Mouse (Mus musculus) heart, embryonic 11.5 days (tissue): Measurements from ENCODE around the gene Fam124b. TPM values are rescaled to one million over a fixed set of nuclear protein-coding genes. Genes with fewer than 3 reads are reported as not detected.

Experiments
- ATAC-seq: fragments of 200-750 bp; cut with Nextera tagmentation; replicated peaks from 2 replicates; pipeline ENCODE4 v1.8.0; 2017; ENCODE audit warnings: moderate library complexity; ENCODE audit not compliant: insufficient number of reproducible peaks, low FRiP score, low TSS enrichment
- H3K27ac ChIP-seq: fragments of 300-500 bp; sonication (generic); 2 replicates; pipeline ENCODE4 v1.5.1; 2014; ENCODE audit warnings: mild to moderate bottlenecking, low read depth, low read length
- H3K27me3 ChIP-seq: fragments of 300-500 bp; sonication (generic); 2 replicates; pipeline ENCODE4 v1.6.1; 2014; ENCODE audit warnings: mild to moderate bottlenecking, low read length, mixed read lengths; ENCODE audit not compliant: control insufficient read depth, insufficient read depth
- H3K36me3 ChIP-seq: fragments of 300-500 bp; sonication (generic); 2 replicates; pipeline ENCODE4 v1.6.1; 2014; ENCODE audit warnings: mild to moderate bottlenecking, low read length, moderate library complexity, mixed read lengths; ENCODE audit not compliant: control insufficient read depth, insufficient read depth
- H3K4me1 ChIP-seq: fragments of 300-500 bp; sonication (generic); 2 replicates; pipeline ENCODE4 v1.6.1; 2014; ENCODE audit warnings: low read length; ENCODE audit not compliant: control insufficient read depth, insufficient read depth
- H3K4me2 ChIP-seq: fragments of 300-500 bp; sonication (generic); 2 replicates; pipeline ENCODE4 v1.6.1; 2014; ENCODE audit warnings: mild to moderate bottlenecking, moderate library complexity
- H3K4me3 ChIP-seq: fragments of 300-500 bp; sonication (generic); 2 replicates; pipeline ENCODE4 v1.5.1; 2014; ENCODE audit warnings: low read depth, low read length
- H3K9ac ChIP-seq: fragments of 300-500 bp; sonication (generic); 2 replicates; pipeline ENCODE4 v1.6.1; 2014; ENCODE audit warnings: mild to moderate bottlenecking, low read depth, low read length, moderate library complexity
- H3K9me3 ChIP-seq: fragments of 300-500 bp; sonication (generic); replicated peaks from 2 replicates; pipeline ENCODE4 v1.6.1; 2016; ENCODE audit warnings: low read length; ENCODE audit not compliant: control insufficient read depth
- WGBS: fragments of 180-500 bp; shearing (Covaris S2); extraction: QIAGEN DNeasy Blood & Tissue Kit; methylation state at CpG from one replicate; pipeline ENCODE4 v1.1.7; 2014; ENCODE audit not compliant: insufficient replicate concordance; 5-methylcytosine and 5-hydroxymethylcytosine counted together
- polyA plus RNA-seq: library from polyadenylated mRNA; unstranded; fragments of >200 nt; fragmentation: Nextera tagmentation; extraction: Ambion mirVana; gene quantifications from 2 replicates; pipeline ENCODE4 v1.2.1, GENCODE M21; 2014

The Fam124b gene
- polyA plus RNA-seq = 0.26 and 0.27 TPM in 2 replicates

GRCm38 (mm10) chr1:80218268-80218667, at the start of gene Fam124b:
Fam124b (minus strand) TSS chr1:80218473.
- H3K36me3 ChIP-seq = no peaks in the 10 kb centered on the region
- H3K4me3 ChIP-seq = no peak within 1 kb of the TSS
- WGBS = 56% methylated on average over 6 of the region's 6 CpGs
- no peak within 1 kb of the TSS for H3K9ac ChIP-seq
- no peak within 1 kb of the TSS for H3K4me2 ChIP-seq
- ATAC-seq = peak; percentile 68; the same call in 1 of the 2 replicates
- no peaks in the 10 kb centered on the region for H3K9me3 ChIP-seq
- H3K4me1 ChIP-seq = no peaks in the 10 kb centered on the region
- H3K27ac ChIP-seq = 0 out of 2 replicates have a peak within 1 kb of the TSS, but pooled peaks have one; percentile 5
- no peaks in the 10 kb centered on the region for H3K27me3 ChIP-seq

DNA sequence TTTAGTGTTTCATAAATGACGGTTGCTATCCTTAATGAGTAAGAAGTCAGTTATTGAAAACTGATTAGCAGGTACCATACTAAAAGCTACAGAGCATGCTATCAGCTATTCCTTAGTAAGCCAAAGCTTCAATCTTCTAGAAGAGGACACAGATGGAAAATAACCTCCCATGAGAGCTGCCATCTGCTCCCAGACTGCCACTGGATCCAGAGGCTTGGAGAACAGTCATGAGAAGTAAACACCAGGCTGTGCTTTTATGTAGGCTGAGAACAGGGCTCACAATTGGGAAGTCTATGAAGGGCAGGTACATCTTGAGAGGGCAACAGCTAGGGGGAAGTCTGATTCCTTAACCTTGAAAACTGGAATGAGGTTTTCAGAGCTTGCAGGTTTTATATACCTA, 42.2 kb upstream of the Fam124b start:
- Histone ChIP-seq H3K36me3 (no peaks in the 10 kb centered on the region), H3K27ac (no peak overlapping the region), H3K4me1 (no peaks in the 10 kb centered on the region), H3K9ac (no peak overlapping the region), H3K4me2 (no peak overlapping the region), H3K27me3 (no peaks in the 10 kb centered on the region), H3K9me3 (no peaks in the 10 kb centered on the region), H3K4me3 (no peak overlapping the region)
- 86% methylated on average over 1 of the region's 1 CpGs for WGBS
- ATAC-seq = no peak

DNA sequence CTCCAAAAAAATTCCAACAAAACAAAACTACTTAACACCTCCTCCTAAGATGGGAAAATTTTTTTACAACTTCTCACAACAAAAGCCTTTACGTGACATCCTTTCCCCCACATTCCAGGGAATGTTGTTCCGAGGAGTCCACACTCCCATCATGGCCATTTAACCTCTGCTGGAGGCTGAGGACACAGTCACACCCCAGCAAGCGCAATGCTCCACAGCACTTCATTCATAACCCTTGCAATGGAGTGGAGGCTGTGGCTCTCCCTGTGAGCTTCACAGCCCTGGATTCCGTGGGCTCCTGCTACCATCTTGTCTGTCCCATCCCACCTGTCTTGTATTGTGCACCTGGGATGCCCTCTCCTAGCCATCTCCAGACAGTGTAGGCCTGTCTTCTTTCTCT, 40.4 kb upstream of the Fam124b start:
- H3K4me2 ChIP-seq = no peak overlapping the region
- H3K9ac ChIP-seq = no peak overlapping the region
- no peaks in the 10 kb centered on the region for H3K27me3 ChIP-seq
- no peak for ATAC-seq
- H3K4me3 ChIP-seq = no peak overlapping the region
- H3K4me1 ChIP-seq = no peaks in the 10 kb centered on the region
- no peak overlapping the region for H3K27ac ChIP-seq
- H3K36me3 ChIP-seq = no peaks in the 10 kb centered on the region
- H3K9me3 ChIP-seq = no peaks in the 10 kb centered on the region
- 73% methylated on average over 4 of the region's 4 CpGs for WGBS

GRCm38 (mm10) chr1:80253309-80253708, 35.0 kb upstream of the Fam124b start:
- Histone ChIP-seq H3K27ac (no peak overlapping the region), H3K9ac (no peak overlapping the region), H3K4me1 (no peaks in the 10 kb centered on the region), H3K27me3 (no peaks in the 10 kb centered on the region), H3K36me3 (no peaks in the 10 kb centered on the region), H3K9me3 (no peaks in the 10 kb centered on the region), H3K4me3 (no peak overlapping the region), H3K4me2 (no peak overlapping the region)
- no peak for ATAC-seq

- Histone ChIP-seq H3K4me2 (no peak overlapping the region), H3K9me3 (no peaks in the 10 kb centered on the region), H3K27me3 (no peaks in the 10 kb centered on the region), H3K4me1 (no peaks in the 10 kb centered on the region), H3K36me3 (no peaks in the 10 kb centered on the region), H3K27ac (no peak overlapping the region), H3K4me3 (no peak overlapping the region), H3K9ac (no peak overlapping the region)
- ATAC-seq = no peak
- WGBS = 79% methylated on average over 5 of the region's 5 CpGs
Observed at GRCm38 (mm10) chr1:80250247-80250646, 32.0 kb upstream of the Fam124b start.

- Histone ChIP-seq H3K9me3 (no peaks in the 10 kb centered on the region), H3K9ac (no peak overlapping the region), H3K4me3 (no peak overlapping the region), H3K4me2 (no peak overlapping the region), H3K4me1 (no peaks in the 10 kb centered on the region), H3K27ac (no peak overlapping the region), H3K36me3 (no peaks in the 10 kb centered on the region), H3K27me3 (no peaks in the 10 kb centered on the region)
- ATAC-seq = no peak
Observed at GRCm38 (mm10) chr1:80247131-80247530, 28.9 kb upstream of the Fam124b start.

DNA sequence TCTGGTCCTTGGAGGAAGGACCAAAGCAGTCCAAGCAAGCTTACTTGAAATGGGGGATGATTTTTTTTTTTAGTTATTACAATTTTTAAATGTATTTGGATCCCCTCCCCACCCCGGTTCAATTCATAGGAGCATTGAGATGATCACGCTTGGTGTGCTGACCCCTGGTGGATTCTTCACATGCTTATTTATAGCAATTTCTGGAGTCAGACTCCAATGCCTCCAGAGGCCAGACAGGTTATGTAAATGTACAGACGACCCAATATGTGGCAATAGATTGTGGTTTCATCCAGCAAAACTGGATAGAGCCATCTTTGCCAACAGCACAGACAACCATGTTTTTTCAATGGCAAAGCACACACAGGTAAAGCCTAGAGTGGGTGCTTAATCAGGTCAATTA, 25.9 kb upstream of the Fam124b start:
- Histone ChIP-seq H3K9ac (no peak overlapping the region), H3K36me3 (no peaks in the 10 kb centered on the region), H3K27ac (no peak overlapping the region), H3K9me3 (no peaks in the 10 kb centered on the region), H3K4me2 (no peak overlapping the region), H3K4me1 (no peaks in the 10 kb centered on the region), H3K27me3 (no peaks in the 10 kb centered on the region), H3K4me3 (no peak overlapping the region)
- ATAC-seq = no peak
- WGBS = 60% methylated on average over 3 of the region's 3 CpGs

GRCm38 (mm10) chr1:80241579-80241978, 23.3 kb upstream of the Fam124b start:
- 87% methylated on average over 6 of the region's 6 CpGs for WGBS
- no peak overlapping the region for H3K27ac ChIP-seq
- H3K4me2 ChIP-seq = no peak overlapping the region
- H3K4me1 ChIP-seq = no peaks in the 10 kb centered on the region
- H3K27me3 ChIP-seq = no peaks in the 10 kb centered on the region
- H3K36me3 ChIP-seq = no peaks in the 10 kb centered on the region
- H3K9ac ChIP-seq = no peak overlapping the region
- ATAC-seq = no peak
- no peak overlapping the region for H3K4me3 ChIP-seq
- no peaks in the 10 kb centered on the region for H3K9me3 ChIP-seq

DNA sequence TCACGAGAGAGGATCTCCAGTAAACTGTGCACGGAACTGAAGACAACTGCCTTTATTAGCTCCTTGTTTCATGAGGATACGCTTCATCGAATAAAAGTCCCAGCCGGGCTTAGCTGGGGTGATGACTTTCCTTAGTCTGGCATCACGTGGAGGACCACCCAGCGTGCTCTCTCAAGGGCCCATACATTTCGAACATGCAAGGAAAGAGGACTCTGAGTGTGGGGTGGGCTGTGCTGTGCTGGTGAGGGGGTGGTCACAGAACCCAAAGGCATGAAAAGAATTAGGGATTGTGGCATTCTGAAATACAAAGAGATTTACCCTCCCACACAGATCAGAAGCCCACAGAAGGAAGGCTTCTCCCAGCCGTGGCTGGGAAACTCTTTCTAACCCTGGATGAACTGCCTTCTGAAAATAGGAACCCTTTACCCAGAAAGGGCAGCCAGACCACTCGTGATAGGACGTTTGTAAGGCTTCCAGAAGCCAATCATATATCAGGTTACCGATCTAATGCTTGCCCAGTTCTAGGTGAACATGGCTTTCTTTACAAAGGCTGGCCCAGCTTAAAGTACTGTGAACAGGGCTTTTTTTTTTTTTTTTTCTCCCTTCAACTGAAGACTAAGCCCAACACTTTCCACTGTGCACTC, 21.9 kb upstream of the Fam124b start:
- ATAC-seq = no peak
- Histone ChIP-seq H3K4me3 (no peak overlapping the region), H3K4me2 (no peak overlapping the region; the same call in 1 of the 2 replicates), H3K9me3 (no peaks in the 10 kb centered on the region), H3K9ac (no peak overlapping the region), H3K4me1 (no peaks in the 10 kb centered on the region), H3K27me3 (no peaks in the 10 kb centered on the region), H3K36me3 (no peaks in the 10 kb centered on the region), H3K27ac (no peak overlapping the region)
- 53% methylated on average over 12 of the region's 12 CpGs for whole genome bisulfite sequencing
